Mouse (Mus musculus) thymus, adult 2 months (tissue): ENCODE results near the gene Atp6v1e1.

ENCODE experiments used
- CTCF ChIP-seq: fragments of 200-500 bp; IDR thresholded peaks from 2 replicates; pipeline ENCODE4 v1.5.1; 2012; ENCODE audit warnings: mild to moderate bottlenecking, control low read depth, low read length, moderate library complexity, borderline replicate concordance; ENCODE audit not compliant: control insufficient read depth, poor library complexity, insufficient read depth; ENCODE audit errors: extremely low read depth
- POLR2A ChIP-seq: fragments of 200-500 bp; IDR thresholded peaks from 2 replicates; pipeline ENCODE4 v1.6.1; 2012; ENCODE audit warnings: mild to moderate bottlenecking, low read length, control low read depth, moderate library complexity; ENCODE audit not compliant: control insufficient read depth, poor library complexity, insufficient read depth; ENCODE audit errors: extremely low read depth

DNA sequence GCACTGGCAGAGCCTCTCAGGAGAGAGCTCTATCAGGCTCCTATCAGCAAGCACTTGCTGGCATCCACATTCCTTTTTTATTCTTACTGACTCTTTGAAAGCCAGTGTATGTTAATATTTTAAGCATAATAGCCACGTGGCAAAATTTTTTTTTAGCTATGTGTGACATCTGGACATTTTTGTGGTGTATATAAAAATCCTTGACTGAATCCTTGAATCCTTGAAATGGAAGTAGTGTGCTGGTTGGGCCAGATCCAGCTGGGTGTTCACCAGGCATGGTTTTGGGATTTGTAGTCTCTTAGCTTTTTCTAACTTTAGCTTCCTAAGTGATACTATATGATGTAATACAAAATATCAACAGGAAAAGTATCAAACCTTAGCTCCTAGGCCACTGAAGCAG, 46.2 kb upstream of the Atp6v1e1 start:
- TF ChIP-seq CTCF (no peak), POLR2A (no peak)
